Mouse (Mus musculus) stomach, postnatal 0 days (tissue): ENCODE results near the gene Txnrd1.

ENCODE experiments used
- CTCF ChIP-seq: IDR thresholded peaks from 2 replicates; pipeline ENCODE4 v1.5.1; 2016; ENCODE audit warnings: antibody characterized with exemption, low read depth, mild to moderate bottlenecking, moderate library complexity
- EP300 ChIP-seq: optimal IDR thresholded peaks from 2 replicates; pipeline ENCODE3; 2016; ENCODE audit warnings: antibody characterized with exemption

DNA sequence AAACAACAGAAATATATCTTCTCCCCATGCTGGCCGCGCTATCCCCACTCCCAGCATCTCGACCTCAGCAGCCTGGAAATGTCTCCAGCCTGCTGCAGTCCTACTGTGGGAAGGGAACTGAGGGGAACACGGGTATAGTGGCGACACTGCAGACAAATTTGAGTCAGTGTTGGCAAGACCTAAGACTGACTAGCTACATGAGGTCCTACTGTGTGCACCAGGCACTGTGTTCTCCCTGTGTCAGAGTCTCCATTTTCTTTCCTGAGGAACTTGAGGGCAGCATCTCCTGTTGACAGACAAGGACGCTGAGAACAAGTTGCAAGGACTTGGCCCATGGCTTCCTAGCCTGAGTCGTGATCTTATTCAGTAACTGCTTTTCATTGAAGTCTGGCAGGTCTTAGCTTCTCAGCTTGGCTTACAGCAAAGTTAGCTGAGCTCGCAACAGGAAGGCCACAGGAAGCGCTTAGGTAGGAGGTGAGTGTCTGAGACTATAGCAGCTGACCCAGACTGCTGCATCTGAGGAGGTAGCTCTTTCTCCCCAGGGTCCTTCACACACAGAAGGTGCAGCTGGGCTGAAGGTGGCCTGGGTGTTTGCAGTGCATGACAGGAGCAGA, 58.8 kb downstream of the Txnrd1 start:
- TF ChIP-seq CTCF (no peak), EP300 (no peak)
